Mouse (Mus musculus) CH12.LX (cell line): ENCODE data around the gene Myo15b. TPM values are rescaled to one million over a fixed set of nuclear protein-coding genes. Genes with fewer than 3 reads are reported as not detected.
"Not testable (repeated sequence)": the region's sequence is repeated elsewhere in the genome, so short reads cannot be mapped to it uniquely, and the experiment has no call there.

ENCODE experiments used
- DNase-seq: peaks from one replicate; pipeline ENCODE4 v3.0.0-alpha.2; 2013; ENCODE audit errors: extremely low read depth
- H3K27ac ChIP-seq: 2 replicates; pipeline ENCODE4 v1.5.1; 2012; ENCODE audit warnings: low read depth, mild to moderate bottlenecking, control low read depth, moderate library complexity; ENCODE audit not compliant: insufficient read depth
- H3K27me3 ChIP-seq: replicated peaks from 2 replicates; pipeline ENCODE3; 2012; ENCODE audit warnings: inconsistent platforms
- H3K36me3 ChIP-seq, 2 experiments: replicated peaks in 1 of 2; 2 replicates each; pipeline versions ENCODE3 to v1.6.1; 2012; ENCODE audit warnings: inconsistent platforms in 1 of 2, low read length in 1 of 2, mild to moderate bottlenecking in 1 of 2, mixed read lengths in 1 of 2, moderate library complexity in 1 of 2; ENCODE audit not compliant: control insufficient read depth in 1 of 2, insufficient read depth in 1 of 2
- H3K4me1 ChIP-seq, 2 experiments: 2 replicates each; pipeline ENCODE4 v1.6.1; 2012; ENCODE audit warnings: inconsistent platforms in 1 of 2, moderate library complexity in 1 of 2; ENCODE audit not compliant: insufficient read depth in 2 of 2, control insufficient read depth in 1 of 2
- H3K4me2 ChIP-seq: 2 replicates; pipeline ENCODE4 v1.6.1; 2012; ENCODE audit warnings: low read depth, mild to moderate bottlenecking, control low read depth; ENCODE audit not compliant: poor library complexity, insufficient read depth, severe bottlenecking
- H3K4me3 ChIP-seq, 3 experiments: fragments of 150-350 bp in 1 of 3; sonication (generic) in 1 of 3; replicated peaks in 1 of 3; 2 replicates each; pipeline versions ENCODE3 to v1.5.1; 2011 to 2012; ENCODE audit warnings: low read depth in 2 of 3, low read length in 2 of 3, mild to moderate bottlenecking in 2 of 3, moderate library complexity in 2 of 3, control low read depth in 1 of 3, improper control_type of control experiment in 1 of 3, inconsistent platforms in 1 of 3, mixed read lengths in 1 of 3; ENCODE audit not compliant: poor library complexity in 1 of 3
- H3K79me2 ChIP-seq: replicated peaks from 2 replicates; pipeline ENCODE4 v1.6.1; 2012; ENCODE audit warnings: mild to moderate bottlenecking, moderate library complexity; ENCODE audit not compliant: control insufficient read depth, poor library complexity, insufficient read depth, severe bottlenecking; ENCODE audit errors: extremely low read depth
- H3K9ac ChIP-seq: 2 replicates; pipeline ENCODE4 v1.6.1; 2012; ENCODE audit warnings: low read depth, mild to moderate bottlenecking, control low read depth, moderate library complexity; ENCODE audit not compliant: insufficient read depth
- H3K9me3 ChIP-seq: replicated peaks from 2 replicates; pipeline ENCODE3; 2012; ENCODE audit warnings: low read length, inconsistent platforms, mixed read lengths
- CTCF ChIP-seq, 2 experiments: IDR thresholded peaks in 1 of 2; conservative IDR thresholded peaks in 1 of 2; 2 replicates each; pipeline ENCODE4 v1.5.1; 2011 to 2012; ENCODE audit warnings: low read depth in 2 of 2, low read length in 2 of 2, improper control_type of control experiment in 1 of 2, inconsistent platforms in 1 of 2, mild to moderate bottlenecking in 1 of 2, moderate library complexity in 1 of 2
- EP300 ChIP-seq: IDR thresholded peaks from 2 replicates; pipeline ENCODE4 v1.6.1; 2011; ENCODE audit warnings: low read length, improper control_type of control experiment
- GABPA ChIP-seq: IDR thresholded peaks from 2 replicates; pipeline ENCODE4 v1.6.1; 2012; ENCODE audit warnings: low read depth, low read length, improper control_type of control experiment, inconsistent platforms; ENCODE audit not compliant: insufficient replicate concordance
- KAT2A ChIP-seq: IDR thresholded peaks from 2 replicates; pipeline ENCODE4 v1.6.1; 2012; ENCODE audit warnings: low read length, improper control_type of control experiment, inconsistent platforms; ENCODE audit not compliant: insufficient replicate concordance
- POLR2AphosphoS2 ChIP-seq: IDR thresholded peaks from 2 replicates; pipeline ENCODE4 v1.6.1; 2011; ENCODE audit warnings: low read depth, low read length, improper control_type of control experiment
- TCF12 ChIP-seq: IDR thresholded peaks from 2 replicates; pipeline ENCODE4 v1.6.1; 2014; ENCODE audit warnings: low read depth, mild to moderate bottlenecking, inconsistent platforms, low read length, improper control_type of control experiment
- ZC3H11A ChIP-seq: IDR thresholded peaks from 2 replicates; pipeline ENCODE4 v1.6.1; 2012; ENCODE audit warnings: low read depth, mild to moderate bottlenecking, inconsistent platforms, low read length, improper control_type of control experiment
- dilution Hi-C: fragments of 300-500 bp; cut with MboI; formaldehyde crosslinking; loops from 2 replicates; pipeline ENCODE4 v1.14.3; 2020; ENCODE audit warnings: low sequenced_read_pairs; ENCODE audit not compliant: extremely low pct_unique_long_range_greater_than_20kb, extremely low pct_ligation_motif_present
- in situ Hi-C: fragments of 300-500 bp; cut with MboI; formaldehyde crosslinking; loops from 3 replicates; pipeline ENCODE4 v1.14.3; 2019; ENCODE audit warnings: low sequenced_read_pairs, low pct_ligation_motif_present, low pct_unique_long_range_greater_than_20kb, mixed read lengths
- polyA plus RNA-seq: library from polyadenylated mRNA; unstranded; fragments of >175 nt; gene quantifications from 2 replicates; pipeline ENCODE4 v1.2.1, GENCODE M21; 2012; ENCODE audit warnings: low read depth; ENCODE audit not compliant: insufficient read length
- total RNA-seq, 2 experiments: library from RNA; depleted of rRNA; stranded (reverse); fragments of 300-350 nt in 1 of 2; fragments of >200 nt in 1 of 2; gene quantifications; 2 replicates each; pipeline ENCODE4 v1.2.3; 2012 to 2014

Myo15b gene
- total and polyA plus RNA-seq, 3 experiments: 0.21 to 0.43 TPM; not detected in 1

DNA sequence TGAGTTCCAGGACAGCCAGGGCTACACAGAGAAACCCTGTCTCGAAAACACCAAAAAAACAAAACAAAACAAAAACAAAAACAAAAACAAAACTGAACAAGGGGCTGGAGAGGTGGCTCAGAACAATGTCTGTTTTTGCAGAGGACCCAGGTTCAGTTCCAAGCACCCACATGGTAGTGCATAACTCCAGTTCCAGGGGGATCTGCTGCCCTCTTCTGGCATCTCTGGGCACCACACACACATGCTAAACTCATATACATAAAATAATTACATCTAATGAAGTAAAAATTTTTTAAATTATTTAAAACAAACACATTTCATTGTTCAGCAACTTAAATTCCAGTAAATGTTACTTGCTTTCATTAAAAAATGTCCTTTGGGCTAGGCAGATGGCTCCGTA, 12.4 kb upstream of the Myo15b start:
- dilution Hi-C loops: no loop called here
- TF ChIP-seq ZC3H11A (no peak), GABPA (no peak), TCF12 (no peak), KAT2A (no peak), CTCF (conservative IDR thresholded peaks at IDR 0.05 in 1 of 2, IDR thresholded peaks at IDR 0.05 in 1 of 2; ENCODE audit: low read depth in 2 of 2, low read length in 2 of 2) (peak in 1 of 2 experiments; percentile 21; a peak in 1 of 4 replicates), POLR2AphosphoS2 (no peak)
- in situ Hi-C loops: no loop called here
- no peak for DNase-seq
- H3K9ac ChIP-seq: no peak overlapping the region
- no peak overlapping the region for H3K4me3 ChIP-seq
- H3K27ac ChIP-seq: no peak overlapping the region
- H3K27me3 ChIP-seq: no peaks in the 10 kb centered on the region
- no peaks in the 10 kb centered on the region for H3K4me1 ChIP-seq
- peaks cover 36 to 76% of the 10 kb centered on the region in 2 experiments for H3K36me3 ChIP-seq
- H3K9me3 ChIP-seq: peaks cover 8% of the 10 kb centered on the region
- no peaks in the 10 kb centered on the region for H3K79me2 ChIP-seq
- no peak overlapping the region for H3K4me2 ChIP-seq

GRCm38 (mm10) chr11:115854674-115855073, 3.5 kb upstream of the Myo15b start:
- no peak for DNase-seq
- Histone ChIP-seq H3K4me2 (no peak overlapping the region), H3K27me3 (peaks cover 7% of the 10 kb centered on the region)
- TF ChIP-seq POLR2AphosphoS2: no peak
- no peak for TF ChIP-seq EP300
- TF ChIP-seq, all 38 proteins: peak for 0
- no peak overlapping the region for H3K27ac ChIP-seq
- H3K9me3 ChIP-seq: no peaks in the 10 kb centered on the region
- H3K4me1 ChIP-seq: peaks cover 3 to 4% of the 10 kb centered on the region in 2 experiments; a peak in 2 of 4 replicates
- no peaks in the 10 kb centered on the region for H3K79me2 ChIP-seq
- in situ Hi-C loops (no loop called here), dilution Hi-C loops (no loop called here)
- H3K9ac ChIP-seq: no peak overlapping the region
- peaks cover 37 to 60% of the 10 kb centered on the region in 2 experiments for H3K36me3 ChIP-seq
- H3K4me3 ChIP-seq: no peak overlapping the region

- in situ Hi-C loops, H3K79me2 ChIP-seq, H3K4me1 ChIP-seq, H3K9me3 ChIP-seq, H3K27ac ChIP-seq, H3K4me2 ChIP-seq, H3K9ac ChIP-seq, dilution Hi-C loops, DNase-seq, H3K4me3 ChIP-seq: not testable (repeated sequence)
- Histone ChIP-seq H3K27me3 (peaks cover 31% of the 10 kb centered on the region), H3K36me3 (peaks cover 20 to 36% of the 10 kb centered on the region in 2 experiments)
Observed at GRCm38 (mm10) chr11:115857146-115857545, 1.1 kb upstream of the Myo15b start.
